Mouse (Mus musculus) cerebellum, postnatal 25 days (tissue): ENCODE results near the gene Bbs9.
A peak's percentile ranks its signal among the peaks of the same experiment; 100 is the strongest.

Experiments
- DNase-seq, 2 experiments: peaks; one replicate each; pipeline ENCODE4 v3.0.0; 2021; ENCODE audit warnings: mixed read lengths in 2 of 2

Bbs9 gene

GRCm38 (mm10) chr9:22537767-22538373 lies 62.4 kb downstream of the Bbs9 start:
- DNase-seq, result no peak

GRCm38 (mm10) chr9:22539546-22539945 lies 64.0 kb downstream of the Bbs9 start:
- no peak for DNase-seq

GRCm38 (mm10) chr9:22541130-22541529 lies 65.6 kb downstream of the Bbs9 start:
- no peak for DNase-seq

GRCm38 (mm10) chr9:22543467-22543866 lies 68.0 kb downstream of the Bbs9 start:
- DNase-seq, result no peak

GRCm38 (mm10) chr9:22544349-22545341 lies 69.1 kb downstream of the Bbs9 start:
- no peak for DNase-seq

- no peak for DNase-seq
Measured at GRCm38 (mm10) chr9:22551273-22551672, 75.8 kb downstream of the Bbs9 start.

GRCm38 (mm10) chr9:22556076-22556475 lies 80.6 kb downstream of the Bbs9 start:
- DNase-seq, result no peak

GRCm38 (mm10) chr9:22557467-22557866 lies 82.0 kb downstream of the Bbs9 start:
- DNase-seq, result peak; percentile 75 to 82

GRCm38 (mm10) chr9:22563612-22564347 lies 88.3 kb downstream of the Bbs9 start:
- no peak for DNase-seq

GRCm38 (mm10) chr9:22567726-22568125 lies 92.2 kb downstream of the Bbs9 start:
- DNase-seq, result no peak

- DNase-seq, result no peak
Measured at GRCm38 (mm10) chr9:22576426-22577139, 101.1 kb downstream of the Bbs9 start.

GRCm38 (mm10) chr9:22578266-22578665 lies 102.8 kb downstream of the Bbs9 start:
- no peak for DNase-seq

GRCm38 (mm10) chr9:22584221-22584620 lies 108.7 kb downstream of the Bbs9 start:
- peak; percentile 42 to 62 for DNase-seq

GRCm38 (mm10) chr9:22593032-22593431 lies 117.5 kb downstream of the Bbs9 start:
- DNase-seq, result no peak

GRCm38 (mm10) chr9:22596650-22597049 lies 121.1 kb downstream of the Bbs9 start:
- no peak for DNase-seq

- DNase-seq, result no peak
Measured at GRCm38 (mm10) chr9:22613271-22613824, 137.8 kb downstream of the Bbs9 start.

- no peak for DNase-seq
Measured at GRCm38 (mm10) chr9:22619245-22619644, 143.7 kb downstream of the Bbs9 start.

- peak; percentile 17 to 62 for DNase-seq
Measured at GRCm38 (mm10) chr9:22624966-22625365, 149.5 kb downstream of the Bbs9 start.

GRCm38 (mm10) chr9:22626014-22626413 lies 150.5 kb downstream of the Bbs9 start:
- DNase-seq, result no peak

GRCm38 (mm10) chr9:22627912-22628311 lies 152.4 kb downstream of the Bbs9 start:
- no peak for DNase-seq

- no peak for DNase-seq
Measured at GRCm38 (mm10) chr9:22632800-22633485, 157.4 kb downstream of the Bbs9 start.

- no peak for DNase-seq
Measured at GRCm38 (mm10) chr9:22638502-22638901, 163.0 kb downstream of the Bbs9 start.
